Mouse (Mus musculus) embryonic facial prominence, embryonic 12.5 days (tissue): ENCODE data around the gene Apon. TPM values are rescaled to one million over a fixed set of nuclear protein-coding genes. Genes with fewer than 3 reads are reported as not detected.
"Not testable (repeated sequence)": the region's sequence is repeated elsewhere in the genome, so short reads cannot be mapped to it uniquely, and the experiment has no call there.

Source experiments
- ATAC-seq: fragments of 200-750 bp; cut with Nextera tagmentation; 2 replicates; pipeline ENCODE4 v1.8.0; 2017; ENCODE audit not compliant: insufficient number of reproducible peaks, insufficient read depth, low FRiP score, low TSS enrichment
- H3K27ac ChIP-seq: fragments of 300-500 bp; sonication (generic); 2 replicates; pipeline ENCODE4 v1.5.1; 2016; ENCODE audit warnings: mild to moderate bottlenecking
- H3K27me3 ChIP-seq: fragments of 300-500 bp; sonication (generic); 2 replicates; pipeline ENCODE4 v1.6.1; 2016; ENCODE audit warnings: mild to moderate bottlenecking, moderate library complexity
- H3K36me3 ChIP-seq: fragments of 300-500 bp; sonication (generic); 2 replicates; pipeline ENCODE4 v1.6.1; 2016; ENCODE audit warnings: mild to moderate bottlenecking
- H3K4me1 ChIP-seq: fragments of 300-500 bp; sonication (generic); 2 replicates; pipeline ENCODE4 v1.6.1; 2016
- H3K4me2 ChIP-seq: fragments of 300-500 bp; sonication (generic); replicated peaks from 2 replicates; pipeline ENCODE4 v1.6.1; 2016; ENCODE audit warnings: mild to moderate bottlenecking, moderate library complexity
- H3K4me3 ChIP-seq: fragments of 300-500 bp; sonication (generic); 2 replicates; pipeline ENCODE4 v1.5.1; 2016; ENCODE audit warnings: mild to moderate bottlenecking
- H3K9ac ChIP-seq: fragments of 300-500 bp; sonication (generic); 2 replicates; pipeline ENCODE4 v1.6.1; 2016; ENCODE audit warnings: mild to moderate bottlenecking, moderate library complexity
- H3K9me3 ChIP-seq: fragments of 300-500 bp; sonication (generic); 2 replicates; pipeline ENCODE4 v1.6.1; 2016; ENCODE audit warnings: mild to moderate bottlenecking, moderate library complexity
- WGBS: fragments of 180-500 bp; shearing (Covaris S2); methylation state at CpG from one replicate; pipeline ENCODE4 v1.1.7; 2016; 5-methylcytosine and 5-hydroxymethylcytosine counted together
- polyA plus RNA-seq: library from polyadenylated mRNA; unstranded; fragments of >200 nt; fragmentation: Nextera tagmentation; extraction: Ambion mirVana; gene quantifications from 2 replicates; pipeline ENCODE4 v1.2.1, GENCODE M21; 2016

The Apon gene
- 0.37 and 0.90 TPM in 2 replicates for polyA plus RNA-seq

DNA sequence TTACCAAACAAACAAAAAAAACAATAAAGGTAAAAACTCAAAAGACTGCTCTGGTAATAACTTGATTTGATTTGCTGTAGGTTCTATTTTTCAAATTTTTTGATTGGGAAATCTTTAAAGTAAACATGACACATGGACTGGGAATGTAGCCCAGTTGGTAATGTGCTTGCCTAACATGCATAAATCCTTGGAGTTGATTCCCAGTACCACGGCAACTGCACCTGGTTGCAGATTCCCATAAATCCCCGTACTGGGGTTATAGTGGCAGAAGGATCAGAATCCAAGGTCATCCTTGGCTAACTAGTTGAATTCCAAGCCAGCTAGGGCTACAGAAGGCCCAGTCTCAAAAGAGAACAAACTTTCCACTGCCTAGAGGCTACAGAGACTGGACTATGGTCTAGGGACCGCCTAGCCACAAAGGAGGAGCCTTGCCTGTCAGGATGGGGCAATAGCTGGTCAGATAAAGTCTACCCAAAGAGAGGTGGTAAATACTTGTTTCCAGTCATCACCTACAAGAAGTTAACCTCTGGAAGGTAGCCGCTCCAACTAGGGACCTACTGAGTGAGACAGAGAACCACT, at the start of gene Apon:
Gene Apon, plus strand, starts transcription at position 420 of the 579 bp plus-strand sequence.
- H3K27ac ChIP-seq: no peak within 1 kb of the TSS
- no peak within 1 kb of the TSS for H3K4me2 ChIP-seq
- no peak within 1 kb of the TSS for H3K4me3 ChIP-seq
- no peak for ATAC-seq
- peaks cover 47% of the 10 kb centered on the region for H3K36me3 ChIP-seq
- H3K4me1 ChIP-seq: no peaks in the 10 kb centered on the region
- WGBS: 92% methylated on average over 4 of the region's 4 CpGs
- no peaks in the 10 kb centered on the region for H3K27me3 ChIP-seq
- H3K9me3 ChIP-seq: no peaks in the 10 kb centered on the region
- H3K9ac ChIP-seq: no peak within 1 kb of the TSS

DNA sequence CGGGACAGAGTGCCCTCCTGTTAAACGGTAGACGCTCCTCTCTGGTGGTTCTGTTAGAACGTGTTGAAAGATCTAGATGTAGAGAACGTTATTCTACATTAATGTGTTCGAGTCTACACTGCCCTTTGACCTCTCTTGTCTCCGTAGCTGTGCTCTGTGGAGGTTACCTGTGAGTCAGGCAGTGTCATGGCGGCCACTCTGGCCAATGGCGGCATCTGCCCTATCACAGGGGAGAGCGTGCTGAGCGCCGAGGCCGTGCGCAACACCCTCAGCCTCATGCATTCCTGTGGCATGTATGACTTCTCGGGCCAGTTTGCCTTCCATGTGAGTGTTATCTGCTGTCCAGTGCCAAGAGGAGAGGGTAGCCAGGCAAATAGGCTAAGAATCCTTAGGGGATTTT, 49.0 kb upstream of the Apon start:
- no peak for ATAC-seq
- Histone ChIP-seq H3K4me2 (no peak overlapping the region), H3K9me3 (no peaks in the 10 kb centered on the region), H3K36me3 (0 out of 2 replicates have a peak, but pooled peaks cover 3% of the 10 kb centered on the region), H3K27me3 (no peaks in the 10 kb centered on the region), H3K27ac (no peak overlapping the region), H3K4me3 (no peak overlapping the region), H3K4me1 (no peaks in the 10 kb centered on the region), H3K9ac (no peak overlapping the region)
- 85% methylated on average over 15 of the region's 15 CpGs for WGBS

DNA sequence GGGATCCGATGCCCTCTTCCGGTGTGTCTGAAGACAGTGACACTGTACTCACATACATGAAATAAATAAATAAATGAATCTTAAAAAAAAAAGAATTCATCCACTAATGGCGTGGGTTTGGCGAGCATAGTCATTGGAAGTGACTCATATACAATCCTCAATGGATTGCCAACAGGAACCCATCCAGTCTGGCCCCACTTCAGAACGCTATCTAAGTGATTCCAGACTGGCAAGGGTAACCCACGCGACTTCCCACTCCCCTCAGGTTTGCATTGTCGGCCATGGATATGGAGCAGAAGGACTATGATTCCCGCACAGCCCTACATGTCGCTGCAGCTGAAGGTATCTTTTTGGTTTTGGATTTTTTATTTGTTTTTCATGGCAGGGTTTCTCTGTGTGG, 45.6 kb upstream of the Apon start:
- no peak for ATAC-seq
- no peak overlapping the region for H3K4me3 ChIP-seq
- H3K9me3 ChIP-seq: no peaks in the 10 kb centered on the region
- H3K4me1 ChIP-seq: peaks cover 9% of the 10 kb centered on the region
- H3K9ac ChIP-seq: no peak overlapping the region
- H3K27ac ChIP-seq: no peak overlapping the region
- WGBS: 91% methylated on average over 10 of the region's 10 CpGs
- no peak overlapping the region for H3K4me2 ChIP-seq
- no peaks in the 10 kb centered on the region for H3K27me3 ChIP-seq
- H3K36me3 ChIP-seq: 0 out of 2 replicates have a peak, but pooled peaks cover 3% of the 10 kb centered on the region

DNA sequence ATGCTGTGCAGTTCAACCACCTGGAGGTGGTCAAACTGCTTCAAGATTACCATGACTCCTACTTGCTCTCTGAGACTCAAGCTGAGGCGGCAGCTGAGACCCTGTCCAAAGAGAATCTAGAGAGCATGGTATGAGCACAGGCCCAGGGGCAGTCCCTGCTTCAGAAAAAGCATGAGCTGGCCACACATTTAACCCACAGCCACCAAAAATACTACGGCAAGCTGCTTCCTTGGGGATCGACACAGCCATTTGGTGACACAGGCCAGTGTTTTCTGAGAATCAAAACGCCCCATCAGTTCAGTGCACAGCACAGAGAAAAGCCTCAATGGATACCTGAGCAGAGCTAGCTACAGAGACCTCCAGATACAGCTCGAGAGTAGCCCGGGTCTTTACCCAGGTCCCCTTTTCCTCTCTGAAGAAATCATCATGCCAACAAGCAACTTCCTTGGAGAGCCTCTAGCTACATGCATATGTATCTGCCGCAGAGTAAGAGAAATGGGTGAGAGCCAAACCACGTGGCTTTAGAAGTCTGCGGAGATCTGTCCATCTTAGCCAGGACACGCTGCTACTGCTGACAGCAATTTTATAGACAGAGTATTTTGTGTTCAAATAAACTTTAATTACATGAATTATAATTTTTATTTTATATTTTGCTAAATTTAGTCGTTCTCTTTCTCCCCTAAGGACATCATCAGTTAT, 44.4 kb upstream of the Apon start:
- Histone ChIP-seq H3K4me3 (no peak overlapping the region), H3K4me2 (no peak overlapping the region), H3K9ac (no peak overlapping the region), H3K36me3 (0 out of 2 replicates have a peak, but pooled peaks cover 3% of the 10 kb centered on the region), H3K4me1 (peaks cover 9% of the 10 kb centered on the region), H3K27ac (no peak overlapping the region), H3K9me3 (no peaks in the 10 kb centered on the region), H3K27me3 (peaks cover 5% of the 10 kb centered on the region; the same call in 1 of the 2 replicates)
- ATAC-seq: no peak
- 89% methylated on average over 11 of the region's 11 CpGs for WGBS

DNA sequence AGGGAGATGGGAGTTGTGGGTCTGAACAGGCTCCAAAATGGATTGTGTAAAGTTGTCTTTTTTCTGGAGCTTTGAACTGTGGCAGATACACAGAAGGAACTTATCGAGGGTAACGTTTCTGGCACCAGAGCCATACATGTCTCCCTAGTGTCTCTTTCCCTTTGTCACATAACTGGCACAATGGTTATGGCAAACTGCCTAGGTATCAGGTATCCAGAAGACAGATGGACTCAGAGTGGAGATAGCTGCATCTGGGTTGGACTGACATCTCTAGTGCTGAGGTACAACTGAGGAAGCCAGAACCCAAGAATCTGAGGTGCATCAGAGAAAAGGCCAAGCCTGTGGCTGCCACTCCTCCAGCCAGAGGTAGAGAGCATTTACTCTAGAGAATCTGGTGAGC, 43.8 kb upstream of the Apon start:
- Histone ChIP-seq H3K9me3 (no peaks in the 10 kb centered on the region), H3K4me1 (peaks cover 9% of the 10 kb centered on the region), H3K36me3 (0 out of 2 replicates have a peak, but pooled peaks cover 3% of the 10 kb centered on the region), H3K4me2 (peak overlapping the region; percentile 67; the same call in 1 of the 2 replicates), H3K27ac (0 out of 2 replicates have a peak overlapping the region, but pooled peaks have one; percentile 25), H3K9ac (no peak overlapping the region), H3K27me3 (peaks cover 5% of the 10 kb centered on the region; the same call in 1 of the 2 replicates), H3K4me3 (no peak overlapping the region)
- ATAC-seq: no peak
- 91% methylated on average over 2 of the region's 2 CpGs for WGBS

DNA sequence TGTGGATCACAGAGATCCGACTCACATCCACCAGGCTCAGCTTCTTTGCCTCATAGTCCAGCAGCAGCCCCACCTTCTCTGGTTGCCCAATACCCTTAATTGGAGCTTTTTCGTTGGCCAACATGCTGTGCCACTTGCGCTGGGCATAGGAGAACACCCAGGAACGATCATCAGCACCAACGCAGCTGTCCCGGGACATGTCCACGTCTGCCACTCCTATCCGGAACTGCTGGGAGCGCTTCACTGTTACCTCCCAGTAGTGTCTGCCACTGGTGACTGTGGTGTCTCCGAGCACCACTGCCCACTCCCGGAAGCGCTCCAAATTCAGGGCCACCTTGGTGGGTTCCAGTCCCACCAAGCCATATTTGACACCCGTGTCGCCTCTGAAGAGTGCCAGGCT, 42.9 kb upstream of the Apon start:
- Histone ChIP-seq H3K4me2 (peak overlapping the region; percentile 67), H3K4me3 (peak overlapping the region; percentile 58), H3K9me3 (no peaks in the 10 kb centered on the region), H3K27me3 (peaks cover 5% of the 10 kb centered on the region; the same call in 1 of the 2 replicates), H3K36me3 (0 out of 2 replicates have a peak, but pooled peaks cover 3% of the 10 kb centered on the region), H3K9ac (peak overlapping the region; percentile 56), H3K4me1 (peaks cover 9% of the 10 kb centered on the region), H3K27ac (no peak overlapping the region)
- ATAC-seq: peak; percentile 48; the same call in 1 of the 2 replicates
- 26% methylated on average over 14 of the region's 14 CpGs for WGBS

DNA sequence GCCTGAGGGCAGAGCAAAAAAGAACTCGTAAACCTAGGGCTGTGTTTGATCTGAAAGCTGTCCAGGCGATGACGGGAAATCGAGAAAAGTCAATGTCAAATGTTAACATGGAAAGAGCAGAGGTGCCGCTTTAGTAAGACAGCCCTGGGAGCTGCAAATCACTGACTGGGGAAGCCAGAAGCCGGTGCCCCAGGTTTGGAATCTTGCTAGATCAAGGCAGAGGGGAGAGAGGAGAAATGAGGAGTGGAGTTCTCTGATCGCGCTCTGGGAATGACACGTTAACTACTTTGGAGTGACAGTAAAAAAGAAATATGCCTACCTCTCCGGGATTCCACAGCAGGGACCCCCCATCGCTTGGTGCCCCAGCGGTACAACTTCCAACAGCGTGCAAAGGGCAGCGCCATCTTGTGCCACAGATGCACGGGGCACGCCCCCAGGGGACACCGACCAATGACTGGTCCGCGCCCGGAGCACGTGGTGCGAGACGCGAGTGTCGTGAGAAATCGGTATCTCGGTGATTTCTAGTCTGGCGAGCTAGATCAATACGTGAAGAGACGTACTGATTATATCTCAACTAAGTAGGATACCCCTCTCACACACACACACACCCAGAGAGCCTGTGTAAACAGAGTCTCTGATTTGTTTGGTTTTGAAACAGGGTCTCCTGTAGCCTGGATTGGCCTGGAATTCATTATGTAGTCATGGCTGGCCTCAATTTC, 42.3 kb upstream of the Apon start, which contains the start of gene Spryd4:
Gene Spryd4, minus strand, starts transcription at position 418 of the 719 bp plus-strand sequence.
- under 1% methylated on average over 30 of the region's 30 CpGs for WGBS
- ATAC-seq: peak; percentile 83; the same call in 1 of the 2 replicates
- Histone ChIP-seq H3K4me3 (peak within 1 kb of the TSS; percentile 58), H3K4me1 (peaks cover 9% of the 10 kb centered on the region), H3K36me3 (no peaks in the 10 kb centered on the region), H3K27ac (no peak within 1 kb of the TSS), H3K27me3 (peaks cover 5% of the 10 kb centered on the region; the same call in 1 of the 2 replicates), H3K9ac (peak within 1 kb of the TSS; percentile 56), H3K4me2 (peak within 1 kb of the TSS; percentile 67), H3K9me3 (no peaks in the 10 kb centered on the region)

DNA sequence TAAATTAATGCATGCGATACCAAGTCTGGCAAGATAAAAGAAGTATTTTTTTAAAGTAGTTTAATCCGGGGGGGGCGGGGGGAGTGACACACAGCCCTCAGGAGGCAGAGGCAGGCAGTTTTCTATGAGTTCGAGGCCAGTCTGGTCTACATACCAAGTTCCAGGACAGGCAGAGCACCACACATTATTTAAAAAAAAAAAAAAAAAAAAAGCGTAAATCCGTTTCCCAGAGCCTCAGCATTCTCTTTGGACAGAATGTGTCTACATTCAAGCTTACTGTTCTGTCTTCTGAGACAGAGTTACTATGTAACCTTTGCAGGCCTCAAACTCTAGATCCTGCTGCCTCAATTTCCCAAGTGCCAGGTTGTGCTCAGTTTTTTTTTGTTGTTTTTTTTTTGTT, 41.7 kb upstream of the Apon start:
- Histone ChIP-seq H3K27me3 (peaks cover 5% of the 10 kb centered on the region; the same call in 1 of the 2 replicates), H3K4me2 (peak overlapping the region; percentile 67), H3K27ac (no peak overlapping the region), H3K36me3 (no peaks in the 10 kb centered on the region), H3K9me3 (no peaks in the 10 kb centered on the region), H3K4me1 (peaks cover 9% of the 10 kb centered on the region), H3K9ac (no peak overlapping the region; the same call in 1 of the 2 replicates), H3K4me3 (peak overlapping the region; percentile 58)
- no peak for ATAC-seq
- 48% methylated on average over 6 of the region's 6 CpGs for WGBS

DNA sequence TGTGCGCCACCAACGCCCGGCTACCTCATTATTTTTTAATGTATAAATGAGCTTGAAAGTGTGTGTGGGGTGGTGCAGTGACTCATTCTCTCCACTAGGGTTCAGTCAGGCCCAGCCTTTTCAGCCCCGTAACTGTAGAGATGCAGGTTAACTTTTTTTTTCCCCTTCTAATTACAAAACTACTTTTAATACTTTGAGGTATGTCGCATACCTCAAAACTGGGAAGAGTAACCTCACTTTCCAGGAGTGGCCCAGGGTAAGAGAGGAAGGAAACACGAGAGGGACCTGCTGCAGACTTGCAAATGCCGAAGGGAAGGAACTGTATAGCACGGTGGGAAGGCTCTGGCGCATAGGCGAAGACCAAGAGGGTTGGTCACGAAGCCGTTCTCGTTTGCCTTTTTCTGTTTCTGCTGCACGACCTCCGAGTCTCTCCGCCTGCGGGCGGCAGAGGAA, 41.0 kb upstream of the Apon start:
- no peaks in the 10 kb centered on the region for H3K9me3 ChIP-seq
- H3K9ac ChIP-seq: peak overlapping the region; percentile 27; the same call in 1 of the 2 replicates
- H3K36me3 ChIP-seq: no peaks in the 10 kb centered on the region
- 0 out of 2 replicates have a peak overlapping the region, but pooled peaks have one; percentile 3 for H3K27ac ChIP-seq
- 0 out of 2 replicates have a peak, but pooled peaks have one; percentile 38 for ATAC-seq
- H3K4me2 ChIP-seq: peak overlapping the region; percentile 59
- 2% methylated on average over 18 of the region's 18 CpGs for WGBS
- peak overlapping the region; percentile 31 for H3K4me3 ChIP-seq
- H3K27me3 ChIP-seq: peaks cover 5% of the 10 kb centered on the region; the same call in 1 of the 2 replicates
- peaks cover 9% of the 10 kb centered on the region for H3K4me1 ChIP-seq

DNA sequence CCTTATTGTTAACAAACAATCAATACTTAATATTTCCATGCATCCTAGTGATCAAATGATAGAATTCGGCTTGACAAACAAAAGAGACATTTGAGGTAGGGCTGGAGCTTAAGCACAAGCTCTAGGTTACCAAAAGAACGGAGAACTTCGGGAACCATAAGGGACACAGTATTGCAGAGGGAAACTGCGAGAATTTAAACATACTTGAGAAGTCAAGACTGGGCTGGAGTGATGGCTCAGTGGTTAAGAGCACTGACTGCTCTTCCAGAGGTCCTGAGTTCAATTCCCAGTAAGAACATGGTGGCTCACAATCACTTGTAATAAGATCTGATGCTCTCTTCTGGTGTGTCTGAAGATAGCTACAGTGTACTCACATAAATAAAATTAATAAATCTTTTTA, 39.8 kb upstream of the Apon start:
- not testable (repeated sequence) for H3K27ac ChIP-seq, H3K9ac ChIP-seq, ATAC-seq, H3K36me3 ChIP-seq, H3K4me1 ChIP-seq, H3K4me2 ChIP-seq, H3K9me3 ChIP-seq, H3K4me3 ChIP-seq, H3K27me3 ChIP-seq
- WGBS: 93% methylated on average over 4 of the region's 4 CpGs

DNA sequence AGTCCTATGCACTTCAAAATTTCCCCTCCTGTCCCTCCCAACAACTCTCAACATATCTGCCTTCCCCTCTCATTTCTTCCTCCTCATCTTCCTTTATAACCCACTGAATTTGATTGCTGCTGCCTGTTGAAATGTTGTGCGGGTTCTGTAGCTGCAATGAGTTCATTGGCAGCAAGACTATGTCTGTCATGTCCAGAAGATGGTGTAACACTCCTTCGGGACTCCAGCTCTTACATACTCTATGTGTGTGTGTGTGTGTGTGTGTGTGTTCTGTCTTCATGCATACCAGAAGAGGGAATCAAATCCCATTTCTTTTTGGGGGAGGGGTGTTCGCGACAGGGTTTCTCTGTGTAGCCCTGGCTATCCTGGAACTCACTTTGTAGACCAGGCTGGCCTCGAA, 38.9 kb upstream of the Apon start:
- Histone ChIP-seq H3K9me3 (no peaks in the 10 kb centered on the region), H3K36me3 (no peaks in the 10 kb centered on the region), H3K27ac (no peak overlapping the region), H3K4me3 (no peak overlapping the region), H3K27me3 (peaks cover 5% of the 10 kb centered on the region; the same call in 1 of the 2 replicates), H3K4me2 (no peak overlapping the region), H3K9ac (no peak overlapping the region), H3K4me1 (peaks cover 9% of the 10 kb centered on the region)
- ATAC-seq: no peak
- 87% methylated on average over 5 of the region's 5 CpGs for WGBS
